Mouse (Mus musculus) myocyte (in vitro differentiated cells): ENCODE results near the gene Ctxn1. TPM values are rescaled to one million over a fixed set of nuclear protein-coding genes. Genes with fewer than 3 reads are reported as not detected.

ENCODE experiments used
- H3K27me3 ChIP-seq: one replicate; pipeline ENCODE4 v1.6.1; 2011; ENCODE audit not compliant: control insufficient read depth, insufficient read depth, insufficient read length
- H3K36me3 ChIP-seq: one replicate; pipeline ENCODE4 v1.6.1; 2011; ENCODE audit not compliant: control insufficient read depth, insufficient read depth
- H3K4me2 ChIP-seq: one replicate; pipeline ENCODE4 v1.6.1; 2011; ENCODE audit warnings: low read depth, control low read depth
- H3K4me3 ChIP-seq: one replicate; pipeline ENCODE4 v1.5.1; 2011; ENCODE audit warnings: mild to moderate bottlenecking, control low read depth, moderate library complexity
- H3K79me2 ChIP-seq: one replicate; pipeline ENCODE4 v1.6.1; 2011; ENCODE audit not compliant: control insufficient read depth, insufficient read depth
- H3ac ChIP-seq: one replicate; pipeline ENCODE4 v1.6.1; 2011; ENCODE audit not compliant: control insufficient read depth, insufficient read length
- CEBPB ChIP-seq: IDR thresholded peaks from 2 replicates; pipeline ENCODE4 v1.6.1; 2011; ENCODE audit warnings: mild to moderate bottlenecking, moderate library complexity; ENCODE audit not compliant: poor library complexity, insufficient read depth, severe bottlenecking
- E2F4 ChIP-seq: IDR thresholded peaks from one replicate; pipeline ENCODE4 v1.6.1; 2011; ENCODE audit warnings: mild to moderate bottlenecking, control low read depth, moderate library complexity; ENCODE audit not compliant: insufficient read depth
- MAX ChIP-seq: IDR thresholded peaks from one replicate; pipeline ENCODE4 v1.6.1; 2011; ENCODE audit warnings: low read depth, mild to moderate bottlenecking, control low read depth
- MYOD1 ChIP-seq, 3 experiments: IDR thresholded peaks; one replicate each; pipeline ENCODE4 v1.6.1; 2011; ENCODE audit warnings: control low read depth in 2 of 3, low read depth in 2 of 3, mild to moderate bottlenecking in 2 of 3, moderate library complexity in 1 of 3; ENCODE audit not compliant: insufficient read length in 2 of 3, control insufficient read depth in 1 of 3
- MYOG ChIP-seq, 3 experiments: IDR thresholded peaks; one replicate each; pipeline ENCODE4 v1.6.1; 2011; ENCODE audit warnings: control low read depth in 2 of 3, low read depth in 2 of 3, mild to moderate bottlenecking in 2 of 3; ENCODE audit not compliant: insufficient read length in 2 of 3, control insufficient read depth in 1 of 3, insufficient read depth in 1 of 3
- POLR2A ChIP-seq: IDR thresholded peaks from one replicate; pipeline ENCODE4 v1.6.1; 2011; ENCODE audit warnings: low read depth, mild to moderate bottlenecking, control low read depth, moderate library complexity; ENCODE audit not compliant: insufficient read length
- POLR2AphosphoS2 ChIP-seq: IDR thresholded peaks from one replicate; pipeline ENCODE4 v1.6.1; 2011; ENCODE audit warnings: low read depth, control low read depth; ENCODE audit not compliant: insufficient read length
- REST ChIP-seq: IDR thresholded peaks from one replicate; pipeline ENCODE4 v1.6.1; 2011; ENCODE audit warnings: mild to moderate bottlenecking, control low read depth, moderate library complexity; ENCODE audit not compliant: insufficient read depth, insufficient read length
- SRF ChIP-seq: IDR thresholded peaks from one replicate; pipeline ENCODE4 v1.6.1; 2011; ENCODE audit warnings: low read depth; ENCODE audit not compliant: control insufficient read depth, insufficient read length
- TCF12 ChIP-seq: IDR thresholded peaks from one replicate; pipeline ENCODE4 v1.6.1; 2011; ENCODE audit warnings: mild to moderate bottlenecking, control low read depth; ENCODE audit not compliant: poor library complexity, insufficient read depth, severe bottlenecking
- TCF3 ChIP-seq: IDR thresholded peaks from one replicate; pipeline ENCODE4 v1.6.1; 2011; ENCODE audit warnings: low read depth, control low read depth; ENCODE audit not compliant: insufficient read length
- USF1 ChIP-seq: IDR thresholded peaks from one replicate; pipeline ENCODE4 v1.6.1; 2011; ENCODE audit warnings: low read depth, mild to moderate bottlenecking, control low read depth, moderate library complexity
- polyA plus RNA-seq: library from polyadenylated mRNA; unstranded; fragments of >200 nt; fragmentation: generic; extraction: Trizol; gene quantifications from one replicate; pipeline ENCODE4 v1.2.1, GENCODE M21; 2012; ENCODE audit warnings: missing spikeins

Ctxn1 gene
- polyA plus RNA-seq, 1 experiment, result 32.6 TPM

- peaks cover 16% of the 10 kb centered on the region for H3K79me2 ChIP-seq
- H3K27me3 ChIP-seq, result no peaks in the 10 kb centered on the region
- no peak for TF ChIP-seq MYOD1 (IDR thresholded peaks at IDR 0.05; ENCODE audit: control insufficient read depth in 1 of 3, insufficient read length in 2 of 3, low read depth in 2 of 3)
- no peak for TF ChIP-seq MAX
- TF ChIP-seq REST, result no peak
- no peak for TF ChIP-seq POLR2A
- no peak for TF ChIP-seq CEBPB
- no peak for TF ChIP-seq MYOG (IDR thresholded peaks at IDR 0.05; ENCODE audit: control insufficient read depth in 1 of 3, insufficient read depth in 1 of 3, insufficient read length in 2 of 3, low read depth in 2 of 3)
- no peak for TF ChIP-seq USF1
- peaks cover 7% of the 10 kb centered on the region for H3K36me3 ChIP-seq
- peak overlapping the region; percentile 10 for H3ac ChIP-seq
- peak overlapping the region; percentile 57 for H3K4me3 ChIP-seq
- peak overlapping the region; percentile 82 for H3K4me2 ChIP-seq
Observed at GRCm38 (mm10) chr8:4276111-4276465, 17.0 kb upstream of the Ctxn1 start.

- H3K36me3 ChIP-seq, result peaks cover 7% of the 10 kb centered on the region
- H3K79me2 ChIP-seq, result peaks cover 16% of the 10 kb centered on the region
- peak within 1 kb of the TSS; percentile 10 for H3ac ChIP-seq
- no peaks in the 10 kb centered on the region for H3K27me3 ChIP-seq
- TF ChIP-seq MAX, result no peak
- TF ChIP-seq MYOD1 (IDR thresholded peaks at IDR 0.05; ENCODE audit: control insufficient read depth in 1 of 3, insufficient read length in 2 of 3, low read depth in 2 of 3), result no peak
- TF ChIP-seq POLR2AphosphoS2, result peak; percentile 93
- peak; percentile 13 for TF ChIP-seq REST
- no peak for TF ChIP-seq CEBPB
- peak; percentile 83 for TF ChIP-seq SRF
- no peak for TF ChIP-seq E2F4
- no peak for TF ChIP-seq TCF12
- TF ChIP-seq MYOG (IDR thresholded peaks at IDR 0.05; ENCODE audit: control insufficient read depth in 1 of 3, insufficient read depth in 1 of 3, insufficient read length in 2 of 3, low read depth in 2 of 3), result peak in 1 of 3 experiments; percentile 23
- no peak for TF ChIP-seq TCF3
- peak; percentile 90 for TF ChIP-seq POLR2A
- TF ChIP-seq USF1, result peak; percentile 80
- peak within 1 kb of the TSS; percentile 57 for H3K4me3 ChIP-seq
- peak within 1 kb of the TSS; percentile 92 for H3K4me2 ChIP-seq
Observed at GRCm38 (mm10) chr8:4275275-4276110, 16.4 kb upstream of the Ctxn1 start, which contains the start of gene Timm44. Gene Timm44, minus strand, starts transcription at chr8:4275913.

GRCm38 (mm10) chr8:4269609-4270008 lies 10.5 kb upstream of the Ctxn1 start:
- no peaks in the 10 kb centered on the region for H3K27me3 ChIP-seq
- H3K4me2 ChIP-seq, result no peak overlapping the region
- TF ChIP-seq SRF, result no peak
- no peak for TF ChIP-seq MYOG (IDR thresholded peaks at IDR 0.05; ENCODE audit: control insufficient read depth in 1 of 3, insufficient read depth in 1 of 3, insufficient read length in 2 of 3, low read depth in 2 of 3)
- TF ChIP-seq E2F4, result no peak
- no peak for TF ChIP-seq TCF12
- no peak for TF ChIP-seq USF1
- TF ChIP-seq POLR2AphosphoS2, result no peak
- no peak for TF ChIP-seq REST
- no peak for TF ChIP-seq MYOD1 (IDR thresholded peaks at IDR 0.05; ENCODE audit: control insufficient read depth in 1 of 3, insufficient read length in 2 of 3, low read depth in 2 of 3)
- no peak for TF ChIP-seq CEBPB
- no peak for TF ChIP-seq POLR2A
- TF ChIP-seq TCF3, result no peak
- no peak for TF ChIP-seq MAX
- peaks cover 6% of the 10 kb centered on the region for H3K79me2 ChIP-seq
- H3K4me3 ChIP-seq, result no peak overlapping the region
- no peak overlapping the region for H3ac ChIP-seq
- H3K36me3 ChIP-seq, result peaks cover 32% of the 10 kb centered on the region

- no peak for TF ChIP-seq MYOG (IDR thresholded peaks at IDR 0.05; ENCODE audit: control insufficient read depth in 1 of 3, insufficient read depth in 1 of 3, insufficient read length in 2 of 3, low read depth in 2 of 3)
- TF ChIP-seq E2F4, result no peak
- TF ChIP-seq MAX, result no peak
- no peak overlapping the region for H3K4me2 ChIP-seq
Observed at GRCm38 (mm10) chr8:4267627-4268026, 8.6 kb upstream of the Ctxn1 start.

More at GRCm38 (mm10) chr8:4267627-4268026, 8.6 kb upstream of the Ctxn1 start:
- H3K4me3 ChIP-seq, result no peak overlapping the region
- H3K79me2 ChIP-seq, result no peaks in the 10 kb centered on the region
- no peaks in the 10 kb centered on the region for H3K27me3 ChIP-seq
- H3ac ChIP-seq, result no peak overlapping the region
- peaks cover 39% of the 10 kb centered on the region for H3K36me3 ChIP-seq
